Mouse (Mus musculus) activated CD4-positive, CD25-positive, alpha-beta regulatory T cell, adult 4 months (primary cell): ENCODE data around the gene Ccdc157. TPM values are rescaled to one million over a fixed set of nuclear protein-coding genes. Genes with fewer than 3 reads are reported as not detected.
"Not testable (repeated sequence)": the region's sequence is repeated elsewhere in the genome, so short reads cannot be mapped to it uniquely, and the experiment has no call there.

ENCODE experiments used
- ATAC-seq: one replicate; pipeline ENCODE4 v1.8.0; 2017
- polyA plus RNA-seq, 2 experiments: library from polyadenylated mRNA; unstranded; fragments of 100-300 nt; shearing (Covaris generic); gene quantifications; one replicate each; pipeline ENCODE4 v1.2.1; 2017

The Ccdc157 gene
- polyA plus RNA-seq, 2 experiments from 2014 or later, result 1.4 to 2.7 TPM

DNA sequence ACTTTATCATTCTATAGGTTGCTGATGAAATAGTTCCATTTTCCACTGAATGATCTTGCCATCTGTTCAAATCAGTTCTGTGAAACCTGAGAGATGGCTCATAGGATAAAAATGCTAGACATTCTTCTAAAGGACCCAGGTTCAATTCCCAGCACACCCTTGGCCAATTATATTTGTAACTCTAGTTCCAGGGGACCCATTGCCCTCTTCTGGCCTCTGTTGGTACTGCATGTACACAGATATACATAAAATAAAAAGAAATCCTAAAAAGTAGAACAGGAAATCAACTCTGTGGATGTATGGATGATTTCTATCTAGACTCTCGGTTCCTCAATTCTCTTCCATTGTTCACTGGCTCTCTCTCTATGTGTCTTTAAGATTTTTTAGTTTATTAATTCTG is 33.0 kb downstream of the Ccdc157 start:
- no peak for ATAC-seq

- no peak for ATAC-seq
Measured at GRCm38 (mm10) chr11:4123922-4124321, 36.2 kb downstream of the Ccdc157 start.

- ATAC-seq, result peak; percentile 83
Measured at GRCm38 (mm10) chr11:4122742-4123579, 37.1 kb downstream of the Ccdc157 start, which contains the start of gene Sec14l2. Gene Sec14l2, minus strand, starts transcription at chr11:4123415.

GRCm38 (mm10) chr11:4122226-4122625 is 37.9 kb downstream of the Ccdc157 start:
- no peak for ATAC-seq

DNA sequence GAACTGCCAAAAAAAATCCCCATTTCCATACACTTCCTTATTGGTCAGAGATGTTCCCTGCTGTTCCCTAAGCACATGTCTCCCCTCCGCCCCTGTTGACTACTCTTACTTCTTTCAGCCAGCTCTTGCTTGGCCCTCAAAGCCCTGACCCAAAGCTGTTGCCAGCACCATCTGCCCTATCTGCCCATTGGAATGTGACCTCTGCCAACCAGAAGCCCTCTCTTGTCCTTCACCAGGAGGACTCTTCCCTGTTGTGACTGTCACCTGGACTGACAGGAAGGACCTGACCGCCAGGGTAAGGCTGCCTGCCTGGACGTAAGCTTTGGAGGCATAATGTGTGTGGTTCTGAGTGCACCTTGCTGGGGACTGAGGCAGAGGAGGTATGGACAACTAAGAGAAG is 38.4 kb downstream of the Ccdc157 start:
- ATAC-seq, result no peak

GRCm38 (mm10) chr11:4119635-4120034 is 40.5 kb downstream of the Ccdc157 start:
- no peak for ATAC-seq

- ATAC-seq, result peak; percentile 41
Measured at GRCm38 (mm10) chr11:4118081-4118921, 41.8 kb downstream of the Ccdc157 start.

DNA sequence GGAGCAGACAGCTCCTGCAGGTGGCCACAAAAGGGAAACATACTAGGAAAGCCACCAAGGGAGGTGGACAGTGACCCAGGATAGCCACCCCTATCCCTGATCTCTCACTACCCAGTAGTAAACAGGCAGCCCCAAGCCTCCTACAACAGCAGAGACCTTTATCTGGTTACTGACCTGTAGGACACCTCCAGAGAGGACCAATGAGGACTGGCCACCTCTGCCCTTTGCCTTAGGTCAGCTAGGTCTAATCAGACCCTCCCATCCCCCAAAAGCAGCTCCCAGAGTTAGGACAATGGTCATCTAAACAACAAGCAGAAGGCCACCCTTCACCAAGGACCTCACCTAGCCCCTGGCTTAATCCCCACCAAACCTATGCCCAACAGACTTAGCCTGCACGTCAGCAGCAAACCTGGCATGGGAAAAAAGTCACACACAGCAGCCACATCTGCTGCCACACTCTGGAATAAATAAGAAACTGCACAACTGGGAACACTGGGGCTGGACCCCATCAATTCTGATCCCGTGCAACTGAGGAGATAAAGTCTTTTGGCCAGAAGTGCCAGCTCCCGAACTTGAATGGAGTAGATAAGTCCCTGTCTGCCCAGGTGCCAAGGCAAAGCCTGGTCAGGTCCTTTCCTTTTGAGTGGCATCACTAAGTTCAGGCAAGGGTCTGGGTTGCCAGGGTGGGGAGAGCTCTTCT is 42.6 kb downstream of the Ccdc157 start:
- ATAC-seq, result no peak

DNA sequence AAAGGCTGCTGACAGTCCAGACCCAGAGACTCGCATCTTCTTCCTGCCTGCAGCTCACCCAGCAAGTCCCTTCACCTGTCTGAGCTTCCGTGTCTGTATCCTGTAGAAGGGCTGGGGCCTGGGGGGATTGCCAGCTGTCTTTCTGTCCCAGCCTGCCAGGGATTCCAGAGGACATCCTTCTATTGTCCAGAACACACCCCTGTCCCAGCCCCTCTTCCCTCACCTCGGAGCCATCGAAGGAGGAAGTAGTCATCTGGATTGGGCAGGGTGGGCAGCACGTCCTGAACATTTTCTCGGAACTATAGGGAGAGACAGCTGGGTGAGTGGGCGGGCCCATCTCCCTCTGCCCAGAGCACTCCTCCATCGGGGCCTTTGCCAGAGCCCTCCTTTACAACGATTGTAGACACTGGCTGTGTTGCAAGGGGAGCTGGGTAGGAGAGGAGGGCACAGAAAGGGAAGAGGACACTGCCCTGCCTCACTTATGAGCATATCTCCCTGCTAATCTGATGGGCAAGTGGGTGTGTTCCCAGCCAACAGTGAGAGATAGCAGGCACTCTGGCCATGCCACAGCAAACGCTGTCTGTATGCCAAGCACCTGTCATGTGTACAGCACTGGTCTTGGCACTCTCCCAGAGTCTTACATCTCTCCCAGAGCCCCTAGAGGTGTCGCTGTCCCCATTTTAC is 43.5 kb downstream of the Ccdc157 start:
- ATAC-seq, result no peak

GRCm38 (mm10) chr11:4115407-4115806 is 44.7 kb downstream of the Ccdc157 start:
- no peak for ATAC-seq

DNA sequence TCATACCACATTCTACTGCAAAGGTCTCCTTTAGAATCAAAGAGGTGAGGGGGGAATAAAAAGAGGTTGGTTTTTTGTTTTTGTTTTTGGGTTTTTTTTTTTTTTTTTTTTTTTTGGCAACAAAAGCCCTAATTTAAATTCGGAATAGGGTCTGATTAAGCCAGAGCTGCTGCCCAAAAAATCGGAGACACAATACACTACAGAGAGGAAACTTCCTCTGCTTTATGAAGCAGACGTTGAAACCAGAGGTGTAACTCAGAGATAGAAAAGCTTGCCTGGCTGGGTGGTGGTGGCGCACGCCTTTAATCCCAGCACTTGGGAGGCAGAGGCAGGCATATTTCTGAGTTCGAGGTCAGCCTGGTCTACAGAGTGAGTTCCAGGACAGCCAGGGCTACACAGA is 45.6 kb downstream of the Ccdc157 start:
- ATAC-seq, result not testable (repeated sequence)

- ATAC-seq, result no peak
Measured at GRCm38 (mm10) chr11:4113970-4114369, 46.1 kb downstream of the Ccdc157 start.

GRCm38 (mm10) chr11:4113496-4113895 is 46.6 kb downstream of the Ccdc157 start:
- ATAC-seq, result no peak

- ATAC-seq, result no peak
Measured at GRCm38 (mm10) chr11:4112861-4113260, 47.2 kb downstream of the Ccdc157 start.

GRCm38 (mm10) chr11:4112033-4112432 is 48.1 kb downstream of the Ccdc157 start:
- no peak for ATAC-seq

DNA sequence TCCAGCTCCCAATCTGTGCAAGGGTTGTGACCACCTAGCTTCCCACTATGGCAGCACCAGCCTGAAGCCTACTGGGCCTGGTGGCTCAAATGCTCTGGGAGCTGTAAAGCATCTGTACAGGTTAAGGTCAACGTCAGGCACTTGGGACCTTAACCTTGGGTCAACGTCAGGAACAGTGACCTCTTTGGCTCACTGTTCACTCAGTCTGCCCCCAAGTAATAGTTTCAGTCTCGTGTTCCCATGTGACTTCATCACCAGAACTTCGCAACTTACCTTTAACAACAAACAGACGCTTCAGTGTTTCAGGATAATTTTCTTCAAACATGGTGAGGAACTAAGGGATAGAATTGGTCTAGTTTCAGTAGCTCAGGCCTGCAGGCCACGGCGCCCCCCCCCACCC is 51.4 kb downstream of the Ccdc157 start:
- ATAC-seq, result no peak

- ATAC-seq, result not testable (repeated sequence)
Measured at GRCm38 (mm10) chr11:4107901-4108300, 52.2 kb downstream of the Ccdc157 start.

DNA sequence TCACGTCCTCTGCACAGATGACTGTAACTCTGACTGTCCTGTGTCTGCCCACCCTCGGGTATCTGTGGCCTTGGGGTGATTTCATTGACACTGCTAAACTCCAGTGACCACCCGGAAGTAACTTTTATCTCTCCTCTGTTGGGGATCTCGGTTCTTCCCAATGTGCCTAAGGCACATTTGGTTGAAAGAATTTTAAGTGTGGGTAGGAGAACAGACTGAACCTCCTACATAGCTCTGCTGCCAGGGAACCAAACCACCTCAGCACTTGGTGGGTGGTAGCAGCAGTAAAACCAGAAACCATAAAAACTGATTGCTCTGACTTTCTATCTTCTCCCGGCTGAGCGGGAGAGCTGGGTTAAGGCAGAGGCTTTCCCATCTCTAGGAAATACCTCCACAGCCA is 54.6 kb downstream of the Ccdc157 start:
- no peak for ATAC-seq

DNA sequence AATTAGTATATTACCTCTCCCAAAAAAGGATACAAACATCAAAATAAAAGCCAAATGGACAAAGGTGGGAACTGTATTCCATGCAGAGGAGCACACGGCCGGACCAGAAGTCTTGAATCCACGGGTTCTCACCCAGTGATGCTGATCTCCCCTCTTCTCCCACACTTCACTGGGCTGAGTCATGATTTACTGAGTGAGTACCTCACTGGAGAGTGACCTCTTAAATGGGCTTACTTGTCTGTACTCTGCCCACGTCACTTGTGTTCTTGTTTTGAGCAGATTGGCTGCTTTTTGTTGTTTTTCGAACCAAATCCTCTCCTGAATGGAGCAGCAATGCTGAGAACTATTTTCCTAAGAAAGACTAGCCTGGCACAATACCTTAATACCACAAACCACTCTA is 55.1 kb downstream of the Ccdc157 start:
- no peak for ATAC-seq

- no peak for ATAC-seq
Measured at GRCm38 (mm10) chr11:4103522-4103921, 56.6 kb downstream of the Ccdc157 start.

DNA sequence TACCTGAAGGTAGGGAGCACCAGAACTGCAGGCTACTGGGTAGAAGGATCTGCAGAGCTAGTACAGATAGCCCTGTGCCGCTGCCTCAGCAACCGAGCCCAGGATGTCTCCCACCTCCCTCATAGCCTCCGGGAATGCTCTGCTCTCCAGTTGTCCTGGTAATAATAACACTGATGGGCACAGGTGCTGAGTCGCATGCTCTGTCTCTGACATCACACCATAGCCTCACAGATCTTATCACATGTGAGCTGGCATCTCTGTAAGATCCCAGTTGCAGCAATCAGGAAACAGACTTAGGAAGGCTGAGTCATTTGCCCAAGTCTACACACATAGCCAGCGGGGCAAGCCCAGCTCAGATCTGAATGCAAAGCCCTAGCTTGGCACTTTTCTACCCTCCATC is 58.2 kb downstream of the Ccdc157 start:
- no peak for ATAC-seq

GRCm38 (mm10) chr11:4099447-4099846 is 60.6 kb downstream of the Ccdc157 start:
- no peak for ATAC-seq
